Mouse (Mus musculus): ENCODE results near the gene Ntm. TPM values are rescaled to one million over a fixed set of nuclear protein-coding genes. Genes with fewer than 3 reads are reported as not detected.

Gene Ntm
- polyA plus RNA-seq, 1 experiment from 2014 or later = 156 TPM

DNA sequence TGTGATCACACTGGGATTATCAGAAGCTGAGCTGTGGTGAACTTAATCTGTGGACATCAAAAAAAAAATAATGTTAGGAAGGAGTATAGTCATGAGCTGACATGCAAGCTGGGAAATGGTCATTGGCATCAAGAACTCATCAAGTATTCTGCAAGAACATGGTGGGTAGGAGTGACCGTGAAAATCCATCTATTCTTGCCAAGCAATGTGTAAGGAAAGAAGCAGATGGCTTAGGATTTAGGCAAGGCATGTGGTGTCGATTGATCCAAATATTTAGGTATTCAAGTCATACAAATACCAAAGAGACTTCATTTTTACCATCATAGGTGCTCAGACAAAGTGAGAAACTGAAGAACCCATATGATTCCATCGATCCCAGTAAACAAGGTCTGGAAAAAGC is 946.1 kb downstream of the Ntm start:
- Histone ChIP-seq H3K4me1 (replicated peaks) (no peaks in the 10 kb centered on the region), H3K27me3 (no peaks in the 10 kb centered on the region), H3K36me3 (no peaks in the 10 kb centered on the region), H3K4me2 (no peak overlapping the region), H3K27ac (no peak overlapping the region), H3K9me3 (no peaks in the 10 kb centered on the region), H3K4me3 (no peak overlapping the region), H3K9ac (no peak overlapping the region)
- no peak for ATAC-seq (ENCODE audit: low FRiP score)
- 88% methylated on average over 3 of the region's 3 CpGs for WGBS

DNA sequence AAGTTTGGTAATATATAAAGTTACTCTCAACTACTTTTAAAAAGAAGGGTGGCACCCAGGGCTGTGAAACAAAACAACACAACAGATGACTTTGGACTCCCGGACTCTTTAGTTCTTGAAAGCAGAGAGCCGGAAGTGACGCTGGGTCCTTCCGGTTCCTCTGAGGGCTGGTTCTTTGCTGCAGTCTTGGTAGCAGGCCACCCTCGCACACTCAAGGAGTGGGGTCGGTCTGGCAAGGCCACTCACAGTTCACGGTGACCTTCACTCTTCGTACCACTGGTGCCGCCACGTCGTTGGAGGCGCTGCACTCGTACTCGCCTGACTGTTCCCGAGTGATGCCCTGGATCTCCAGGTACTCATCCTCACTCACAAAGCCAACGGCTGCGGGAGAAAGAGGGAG is 949.1 kb downstream of the Ntm start:
- 95% methylated on average over 17 of the region's 17 CpGs for WGBS

GRCm38 (mm10) chr9:29012541-29012940 is 950.4 kb downstream of the Ntm start:
- WGBS = 95% methylated on average over 6 of the region's 6 CpGs
- no peak for ATAC-seq (ENCODE audit: low FRiP score)
- Histone ChIP-seq H3K9ac (no peak overlapping the region), H3K36me3 (0 out of 2 replicates have a peak, but pooled peaks cover 5% of the 10 kb centered on the region), H3K27me3 (no peaks in the 10 kb centered on the region), H3K4me3 (no peak overlapping the region), H3K9me3 (no peaks in the 10 kb centered on the region), H3K4me2 (no peak overlapping the region), H3K4me1 (replicated peaks) (peaks cover 3% of the 10 kb centered on the region), H3K27ac (no peak overlapping the region)

More for the DNA sequence above, 949.1 kb downstream of the Ntm start:
- no peak overlapping the region for H3K4me2 ChIP-seq
- no peak overlapping the region for H3K4me3 ChIP-seq
- no peak for ATAC-seq (ENCODE audit: low FRiP score)
- no peak overlapping the region for H3K27ac ChIP-seq
- peaks cover 3% of the 10 kb centered on the region for H3K4me1 ChIP-seq (replicated peaks)
- no peaks in the 10 kb centered on the region for H3K36me3 ChIP-seq
- no peaks in the 10 kb centered on the region for H3K9me3 ChIP-seq
- no peak overlapping the region for H3K9ac ChIP-seq
- H3K27me3 ChIP-seq = no peaks in the 10 kb centered on the region

DNA sequence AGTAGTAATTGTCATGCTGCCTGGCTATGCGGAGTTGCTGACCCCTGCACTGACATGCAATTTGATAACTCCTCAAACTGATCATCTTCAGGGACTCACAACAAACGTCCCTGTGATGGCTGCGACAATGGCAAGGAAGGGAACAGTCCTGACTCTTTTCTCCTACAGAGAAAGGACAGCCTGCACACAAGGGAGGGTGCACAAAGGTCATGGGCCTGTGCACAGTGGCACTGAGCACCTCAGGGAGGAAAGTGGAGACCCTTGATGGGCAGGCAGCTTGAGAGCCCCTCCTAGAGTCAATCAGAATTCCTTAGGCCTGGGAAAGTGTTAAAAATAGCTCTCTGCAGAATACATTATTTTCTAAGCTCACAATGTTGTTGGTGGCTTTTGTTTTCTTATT is 951.5 kb downstream of the Ntm start:
- Histone ChIP-seq H3K9ac (no peak overlapping the region), H3K9me3 (no peaks in the 10 kb centered on the region), H3K4me3 (no peak overlapping the region), H3K4me2 (no peak overlapping the region), H3K27me3 (no peaks in the 10 kb centered on the region), H3K4me1 (replicated peaks) (peaks cover 3% of the 10 kb centered on the region), H3K36me3 (0 out of 2 replicates have a peak, but pooled peaks cover 5% of the 10 kb centered on the region), H3K27ac (no peak overlapping the region)
- no peak for ATAC-seq (ENCODE audit: low FRiP score)
- 18% methylated on average over 3 of the region's 3 CpGs for WGBS

- no peak overlapping the region for H3K27ac ChIP-seq
- H3K9me3 ChIP-seq = no peaks in the 10 kb centered on the region
- no peak for ATAC-seq (ENCODE audit: low FRiP score)
- no peak overlapping the region for H3K9ac ChIP-seq
- H3K27me3 ChIP-seq = no peaks in the 10 kb centered on the region
- 93% methylated on average over 7 of the region's 7 CpGs for WGBS
- H3K4me2 ChIP-seq = no peak overlapping the region
- H3K4me1 ChIP-seq (replicated peaks) = peaks cover 3% of the 10 kb centered on the region; the same call in 1 of the 2 replicates
- no peak overlapping the region for H3K4me3 ChIP-seq
- 0 out of 2 replicates have a peak, but pooled peaks cover 5% of the 10 kb centered on the region for H3K36me3 ChIP-seq
Observed at GRCm38 (mm10) chr9:29004534-29004933, 958.4 kb downstream of the Ntm start.

DNA sequence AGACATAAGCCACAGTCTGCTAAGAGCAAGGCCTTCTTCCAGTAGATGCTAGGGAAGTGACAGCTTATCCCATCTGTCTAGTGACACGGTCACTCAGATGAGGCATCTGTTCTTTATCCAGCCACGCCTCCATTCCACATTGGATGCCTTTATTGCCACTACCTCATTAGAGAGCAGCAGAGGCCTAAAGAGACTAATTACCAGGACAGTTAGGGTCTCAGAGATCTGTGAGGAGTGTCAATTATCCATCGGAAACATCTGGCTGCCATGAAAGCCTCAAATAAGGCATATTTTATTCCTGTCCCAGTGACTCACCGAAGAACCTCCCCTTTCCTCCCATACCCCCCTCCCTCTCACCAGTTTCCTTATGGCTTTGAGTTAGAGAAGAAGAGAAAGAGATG is 963.0 kb downstream of the Ntm start:
- H3K27ac ChIP-seq = no peak overlapping the region
- no peak for ATAC-seq (ENCODE audit: low FRiP score)
- H3K4me3 ChIP-seq = no peak overlapping the region
- WGBS = 52% methylated on average over 4 of the region's 4 CpGs
- peaks cover 3% of the 10 kb centered on the region; the same call in 1 of the 2 replicates for H3K4me1 ChIP-seq (replicated peaks)
- no peak overlapping the region for H3K4me2 ChIP-seq
- H3K9me3 ChIP-seq = no peaks in the 10 kb centered on the region
- no peaks in the 10 kb centered on the region for H3K36me3 ChIP-seq
- H3K27me3 ChIP-seq = no peaks in the 10 kb centered on the region
- H3K9ac ChIP-seq = no peak overlapping the region

DNA sequence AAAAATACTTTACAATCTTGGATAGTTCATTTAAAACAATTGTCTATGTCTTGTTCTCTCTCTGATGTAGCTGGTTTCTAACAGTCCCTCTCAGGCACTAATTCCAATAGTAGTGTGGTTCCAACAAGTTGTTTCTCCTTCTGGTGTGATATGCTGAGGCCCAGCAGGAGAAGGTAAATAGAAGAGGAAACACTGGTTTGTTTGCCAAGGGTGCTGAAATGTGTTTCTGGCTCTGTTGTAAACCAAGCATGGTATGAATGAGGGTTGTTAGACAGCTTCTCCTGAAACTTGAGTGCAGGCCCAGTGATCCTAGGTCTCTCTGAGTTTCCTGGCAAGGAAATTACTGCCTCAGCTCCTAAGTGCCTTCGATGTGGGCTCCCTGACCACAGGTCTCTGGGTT is 985.7 kb downstream of the Ntm start:
- H3K27me3 ChIP-seq = no peaks in the 10 kb centered on the region
- no peak overlapping the region for H3K4me2 ChIP-seq
- WGBS = 88% methylated on average over 1 of the region's 1 CpGs
- H3K9me3 ChIP-seq = no peaks in the 10 kb centered on the region; the same call in 1 of the 2 replicates
- H3K4me1 ChIP-seq (replicated peaks) = no peaks in the 10 kb centered on the region
- no peak overlapping the region for H3K4me3 ChIP-seq
- H3K9ac ChIP-seq = no peak overlapping the region
- no peaks in the 10 kb centered on the region for H3K36me3 ChIP-seq
- no peak for ATAC-seq (ENCODE audit: low FRiP score)
- no peak overlapping the region for H3K27ac ChIP-seq

DNA sequence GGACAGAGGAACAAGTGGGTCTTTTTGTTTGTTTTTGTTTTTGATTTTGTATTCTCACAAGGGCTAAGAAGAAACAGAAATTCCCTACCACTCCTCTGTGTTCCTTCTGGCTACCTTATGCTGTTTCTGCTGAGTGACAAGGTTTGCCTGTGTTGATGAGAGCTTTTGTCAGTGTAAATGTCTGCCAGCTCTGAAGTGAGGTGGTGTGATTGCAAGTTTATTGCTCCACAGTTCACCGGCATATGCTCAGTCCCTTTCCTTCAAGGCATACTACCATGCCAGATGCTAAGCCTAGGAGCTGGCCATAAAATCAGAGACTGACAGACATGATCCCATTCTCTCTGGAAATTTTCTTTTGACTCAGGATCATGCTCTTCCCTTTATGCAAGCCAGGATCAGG is 993.5 kb downstream of the Ntm start:
- H3K4me1 ChIP-seq (replicated peaks) = no peaks in the 10 kb centered on the region
- ATAC-seq (ENCODE audit: low FRiP score) = no peak
- H3K36me3 ChIP-seq = no peaks in the 10 kb centered on the region
- no peak overlapping the region for H3K9ac ChIP-seq
- 79% methylated on average over 1 of the region's 1 CpGs for WGBS
- no peaks in the 10 kb centered on the region for H3K27me3 ChIP-seq
- no peak overlapping the region for H3K4me2 ChIP-seq
- H3K4me3 ChIP-seq = no peak overlapping the region
- H3K27ac ChIP-seq = no peak overlapping the region
- no peaks in the 10 kb centered on the region; the same call in 1 of the 2 replicates for H3K9me3 ChIP-seq
